Mouse (Mus musculus): ENCODE results near the gene Sez6l.

DNA sequence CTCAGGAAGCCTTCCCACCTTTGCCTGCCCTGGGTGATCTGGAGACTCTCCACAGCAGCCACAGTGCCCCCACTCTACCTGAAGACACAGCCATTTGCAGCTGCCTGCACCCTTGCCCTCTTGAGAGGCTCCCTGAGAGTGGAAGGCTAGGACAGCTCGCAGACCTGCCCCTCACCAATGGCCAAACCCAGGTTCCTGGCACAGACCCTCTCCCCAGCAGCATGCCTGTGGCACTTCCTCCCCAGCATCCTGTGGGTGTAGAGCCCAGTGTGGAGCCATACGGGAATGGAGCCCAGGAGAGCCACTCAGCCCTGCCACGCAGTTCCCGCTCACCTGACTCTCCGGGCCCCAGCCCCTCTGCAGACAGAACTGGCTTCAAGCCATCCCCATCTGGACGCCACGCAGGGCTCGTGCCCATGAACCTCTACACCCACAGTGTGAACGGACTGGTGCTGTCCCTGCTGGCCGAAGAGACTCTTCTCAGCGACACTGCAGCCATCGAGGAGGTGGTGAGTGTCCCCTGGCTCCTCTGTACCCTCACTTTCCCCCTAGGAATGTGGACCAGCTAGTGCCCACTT is 206.7 kb downstream of the Sez6l start:
- TF ChIP-seq EP300 (IDR thresholded peaks at IDR 0.05; ENCODE audit: insufficient read depth, low read depth, low read length) (no peak), POLR2A (IDR thresholded peaks at IDR 0.05; ENCODE audit: insufficient read depth, low read depth, low read length) (no peak), CTCF (IDR thresholded peaks at IDR 0.05) (no peak)
